Mouse (Mus musculus) forebrain, embryonic 12.5 days (tissue): ENCODE measurements at regions not wholly inside any gene's neighbourhood (a gene's known extent, or its start where the extent isn't known, plus 50 kb on each side); places are given as distances from the start of the nearest gene placed in this dataset. TPM values are rescaled to one million over a fixed set of nuclear protein-coding genes. Genes with fewer than 3 reads are reported as not detected.

ENCODE experiments used
- microRNA-seq: library from miRNA; unstranded; fragments of <30 nt; microRNA quantifications from one replicate; pipeline ENCODE4, GENCODE M21; 2017

Small RNA genes lying in the stretch of these regions (microRNA-seq; reads per million reads assigned to microRNA genes)
- gene Gm24063 = not detected
